Mouse (Mus musculus) stomach, postnatal 0 days (tissue): ENCODE measurements around the gene Phip.

Source experiments
- CTCF ChIP-seq: IDR thresholded peaks from 2 replicates; pipeline ENCODE4 v1.5.1; 2016; ENCODE audit warnings: antibody characterized with exemption, low read depth, mild to moderate bottlenecking, moderate library complexity
- EP300 ChIP-seq: optimal IDR thresholded peaks from 2 replicates; pipeline ENCODE3; 2016; ENCODE audit warnings: antibody characterized with exemption

- TF ChIP-seq CTCF (no peak), EP300 (no peak)
Observed at GRCm38 (mm10) chr9:82974187-82974861, 992 bp downstream of the Phip start.
